Mouse (Mus musculus): ENCODE measurements around the gene Cltrn.

Cltrn gene

DNA sequence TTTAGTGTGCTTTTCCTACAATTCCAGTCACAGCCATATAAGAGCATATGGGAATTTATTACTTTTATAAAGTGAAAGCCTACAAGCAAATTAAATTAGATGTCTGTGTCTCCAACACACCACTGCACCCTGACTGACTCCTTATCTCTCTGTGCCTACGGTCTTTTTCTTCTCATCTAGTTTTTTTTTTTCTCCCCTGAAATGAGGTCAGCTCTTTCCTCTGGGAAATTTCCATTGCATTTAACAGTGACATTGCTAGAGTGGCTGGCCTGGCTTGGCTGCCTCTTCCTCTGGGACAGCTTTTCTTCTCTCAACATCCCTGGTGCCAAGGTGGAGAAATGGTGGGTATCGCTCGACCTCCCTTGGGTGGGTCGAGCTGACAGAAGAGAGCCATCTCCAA, at the start of gene Cltrn:
Cltrn (plus strand) TSS at position 249 of the 400 bp plus-strand sequence.
- DNase-seq (ENCODE audit: low spot score in 2 of 2) = no peak

DNA sequence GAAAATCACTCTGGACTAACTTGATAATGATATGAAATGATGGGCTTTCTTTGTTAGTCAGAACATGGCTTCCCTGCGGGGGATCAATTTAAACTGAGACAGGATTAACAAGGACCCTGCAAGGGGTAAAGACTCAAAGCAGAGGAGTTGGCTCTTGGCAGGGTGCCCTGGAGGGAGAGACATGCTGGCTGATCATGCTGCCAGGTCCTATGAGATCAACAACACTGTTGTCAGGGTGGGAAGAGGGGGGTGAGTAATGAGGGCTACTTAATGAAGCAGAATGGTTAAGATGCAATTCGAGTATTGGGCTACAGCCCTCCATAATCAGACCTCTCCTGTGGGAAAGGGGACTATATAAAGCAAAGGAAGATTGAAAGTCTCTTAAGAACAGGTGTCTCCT, 49.7 kb upstream of the Cltrn start:
- no peak for DNase-seq (ENCODE audit: low spot score in 2 of 2)

DNA sequence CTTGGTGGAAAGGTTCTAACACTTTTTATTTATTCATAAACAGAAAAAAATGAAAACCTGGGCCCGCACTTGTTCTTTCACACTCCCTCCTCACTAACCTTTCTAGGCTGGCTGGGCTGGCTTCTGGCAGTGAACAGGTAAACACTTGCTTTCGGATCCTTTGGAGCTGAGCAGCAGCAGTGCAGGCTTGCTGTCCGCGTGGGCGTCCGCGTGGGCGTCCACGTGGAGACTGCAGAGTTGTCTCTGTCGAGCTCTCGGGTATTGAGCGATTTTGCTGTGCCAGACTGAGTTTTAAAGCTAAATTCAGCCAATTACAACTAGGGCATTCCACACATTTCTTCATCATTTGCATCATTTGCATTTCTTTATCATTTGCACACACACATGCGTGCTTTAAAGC, 46.6 kb upstream of the Cltrn start:
- no peak for DNase-seq (ENCODE audit: low spot score in 2 of 2)

DNA sequence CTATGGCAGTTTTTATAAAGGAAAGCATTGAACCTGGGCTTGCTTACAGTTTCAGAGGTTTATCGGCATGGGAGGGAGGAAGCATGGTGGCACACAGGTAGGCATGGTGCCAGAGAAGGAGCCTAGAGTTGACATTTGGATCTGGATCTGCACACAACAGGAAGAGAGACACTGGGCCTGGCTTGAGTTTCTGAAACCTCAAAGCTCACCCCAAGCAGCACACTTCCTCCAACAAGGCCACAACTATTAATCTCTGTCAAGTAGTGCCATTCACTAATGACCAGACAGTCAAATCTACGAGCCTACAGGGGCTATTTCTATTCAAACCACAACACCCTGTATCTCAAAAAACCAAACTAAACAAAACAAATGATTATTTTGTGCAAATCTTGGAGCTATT, 41.9 kb upstream of the Cltrn start:
- no peak for DNase-seq (ENCODE audit: low spot score in 2 of 2)

DNA sequence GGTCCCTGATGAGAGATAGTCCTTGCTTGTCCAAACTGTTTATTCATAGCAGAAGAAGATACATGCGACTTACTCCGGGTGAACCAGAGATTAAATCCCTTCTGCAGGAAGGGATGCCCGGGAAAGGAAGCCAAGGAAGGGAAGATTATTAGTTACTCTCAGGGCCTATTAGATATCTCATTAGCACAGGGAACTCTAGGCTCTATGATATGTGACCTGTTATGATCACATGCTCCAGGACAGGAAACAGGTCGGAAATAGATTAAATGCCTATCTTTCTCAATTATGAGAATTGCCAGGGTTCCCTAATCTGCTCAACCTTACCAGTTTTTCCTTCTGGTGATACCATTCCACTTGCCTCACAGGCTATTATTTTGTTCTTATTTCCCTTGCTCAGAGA, 32.9 kb upstream of the Cltrn start:
- no peak for DNase-seq (ENCODE audit: low spot score in 2 of 2)

DNA sequence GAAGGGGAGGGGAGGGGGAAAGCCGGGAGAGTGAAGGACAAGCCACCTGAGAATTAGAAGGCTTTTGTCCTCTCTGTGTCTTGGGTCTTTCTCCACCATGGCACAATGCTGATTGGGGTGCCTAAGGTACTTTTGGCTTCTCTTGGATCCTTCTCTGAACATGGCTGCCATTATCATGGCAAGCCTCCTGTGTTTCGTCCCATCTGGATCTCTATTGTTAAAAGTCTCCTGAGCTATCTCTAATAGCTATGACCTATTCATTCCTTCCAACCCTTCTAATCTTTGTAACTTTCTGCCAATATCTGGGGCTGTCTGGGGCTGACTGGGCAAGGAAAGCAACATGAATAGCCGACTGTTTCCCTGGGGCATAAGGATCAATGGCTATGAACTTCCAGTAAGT, 30.1 kb upstream of the Cltrn start:
- no peak for DNase-seq (ENCODE audit: low spot score in 2 of 2)

DNA sequence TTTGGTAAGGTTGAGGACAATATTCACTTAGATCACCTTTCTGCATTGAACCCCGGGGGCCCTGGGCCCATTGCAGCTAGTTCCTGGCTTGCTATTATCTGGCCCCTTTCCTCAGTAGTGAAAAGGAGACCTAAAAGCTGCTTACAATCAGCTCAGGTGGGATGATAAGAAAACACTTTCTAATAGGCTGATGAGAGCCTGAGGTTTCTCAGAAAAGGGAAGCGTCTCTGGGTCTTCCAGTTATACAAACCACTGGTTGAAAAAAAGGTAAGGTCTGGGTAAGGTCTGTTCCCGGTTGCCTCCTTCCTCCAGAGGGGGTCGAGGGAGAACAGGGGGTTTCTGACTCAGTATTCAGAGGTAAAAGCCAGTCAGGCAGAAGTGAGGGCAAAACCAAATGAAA, 29.6 kb upstream of the Cltrn start:
- no peak for DNase-seq (ENCODE audit: low spot score in 2 of 2)

DNA sequence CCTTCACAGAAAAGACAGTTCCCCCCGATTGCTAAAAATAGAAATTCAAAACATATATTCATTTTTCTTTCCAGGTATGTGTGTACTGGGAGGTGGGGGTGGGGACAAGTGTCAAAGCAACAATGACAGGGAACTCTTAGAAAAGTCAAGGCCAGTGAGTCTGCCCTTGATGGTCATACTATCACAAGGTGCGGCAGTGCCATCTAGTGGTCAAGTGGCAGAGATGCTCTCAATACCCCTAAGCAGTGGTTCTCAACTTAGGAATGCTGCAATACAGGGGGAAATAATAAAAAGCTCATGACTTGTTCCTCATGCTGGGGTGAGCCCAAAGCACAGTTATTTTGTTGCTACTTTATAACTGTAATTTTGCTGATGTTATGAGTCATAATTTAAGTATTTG, 22.4 kb upstream of the Cltrn start:
- peak; percentile 13 to 56 for DNase-seq (ENCODE audit: low spot score in 2 of 2)

DNA sequence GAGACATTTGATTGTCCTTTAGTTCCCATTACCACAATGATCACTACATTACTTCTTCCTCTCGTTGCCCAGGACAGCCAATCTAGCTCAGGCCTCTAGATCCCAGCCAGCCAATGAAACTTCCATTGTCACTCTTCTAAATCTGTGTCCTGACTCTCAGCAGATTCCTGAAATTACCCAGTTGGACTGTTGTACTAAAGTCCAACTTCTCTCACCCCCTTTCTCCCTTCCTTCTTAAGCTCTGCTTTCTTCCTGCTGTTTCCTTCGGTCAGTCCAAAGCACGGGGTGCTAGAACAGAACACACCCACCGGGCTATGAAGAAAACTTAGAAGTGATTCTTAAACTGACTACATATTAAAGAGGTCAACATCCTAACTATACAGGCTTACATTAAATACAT, 19.7 kb upstream of the Cltrn start:
- DNase-seq (ENCODE audit: low spot score in 2 of 2) = no peak

DNA sequence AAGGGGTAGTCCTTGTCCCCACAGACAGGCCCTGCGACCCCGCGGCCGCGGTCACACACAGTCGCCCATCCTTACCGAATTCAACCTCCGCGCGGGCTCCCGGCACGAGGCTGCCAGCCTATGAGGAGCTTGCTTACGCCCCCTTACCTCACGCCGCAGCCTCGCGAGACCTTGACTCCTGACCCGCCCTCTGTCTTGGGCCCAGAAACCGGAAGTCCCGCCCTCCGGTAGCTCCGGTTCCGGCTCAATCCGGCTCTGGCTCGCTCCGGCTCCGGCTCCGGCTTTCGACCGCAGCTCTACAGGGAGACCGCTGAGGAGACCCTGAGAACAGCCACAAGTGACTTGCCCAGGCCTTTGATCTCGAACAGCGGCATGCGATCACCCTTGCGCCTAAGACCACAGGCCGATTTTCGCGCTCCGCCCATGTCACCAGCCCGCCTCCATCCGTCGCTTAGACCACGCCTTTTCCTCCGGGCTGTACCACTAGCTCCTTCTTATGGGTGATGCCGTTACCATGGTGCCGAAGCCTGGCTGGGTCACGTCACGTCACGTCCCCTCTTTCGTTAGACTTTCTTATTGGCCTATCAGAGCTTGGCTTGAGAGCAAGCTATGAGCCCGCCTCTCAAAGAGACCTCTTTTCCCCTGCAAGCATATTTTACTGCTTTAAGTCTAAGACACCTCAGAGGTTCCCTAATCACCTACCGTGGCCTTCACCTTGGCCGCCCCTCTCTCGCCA, 12.4 kb upstream of the Cltrn start, which contains the start of gene Siah1b:
Siah1b (minus strand) TSS at position 454 of the 736 bp plus-strand sequence.
- peak; percentile 80 to 86 for DNase-seq (ENCODE audit: low spot score in 2 of 2)

DNA sequence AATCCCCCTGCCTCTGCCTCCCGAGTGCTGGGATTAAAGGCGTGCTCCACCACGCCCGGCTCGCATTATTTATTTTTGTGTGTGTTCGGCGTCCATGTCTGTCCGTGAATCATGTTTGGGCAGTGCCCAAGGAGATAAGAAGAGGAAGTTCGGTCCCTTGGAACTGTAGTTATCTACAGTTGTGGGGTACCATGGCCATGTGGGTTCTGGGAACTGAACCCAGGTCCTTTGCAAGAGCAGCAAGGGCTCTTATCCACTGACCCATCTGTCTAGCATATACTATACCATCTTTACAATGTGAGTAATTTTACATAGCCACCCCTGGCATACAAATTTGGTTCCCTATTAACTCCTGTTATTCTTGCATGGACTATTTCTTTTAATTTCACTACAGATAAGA, 6.6 kb upstream of the Cltrn start:
- no peak for DNase-seq (ENCODE audit: low spot score in 2 of 2)

DNA sequence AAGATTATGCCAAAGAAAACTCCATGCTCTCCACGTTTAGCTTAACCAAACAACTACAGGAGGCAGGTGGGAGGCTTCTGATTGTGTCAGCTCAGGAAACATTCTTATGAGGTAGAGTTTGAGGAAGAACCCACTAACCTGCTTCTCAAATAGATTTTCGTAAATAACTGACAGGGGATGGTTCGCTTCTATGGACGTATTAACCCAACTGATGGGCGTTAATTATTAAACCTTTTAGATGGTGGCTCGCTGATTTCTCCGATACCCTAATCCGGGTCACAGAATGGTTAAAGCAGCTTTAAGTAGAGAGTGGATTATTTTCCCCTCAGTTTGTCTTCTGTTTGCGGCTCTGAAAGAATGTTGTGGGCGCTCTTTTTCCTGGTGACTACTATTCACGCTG, 1.3 kb downstream of the Cltrn start:
- DNase-seq (ENCODE audit: low spot score in 2 of 2) = no peak

DNA sequence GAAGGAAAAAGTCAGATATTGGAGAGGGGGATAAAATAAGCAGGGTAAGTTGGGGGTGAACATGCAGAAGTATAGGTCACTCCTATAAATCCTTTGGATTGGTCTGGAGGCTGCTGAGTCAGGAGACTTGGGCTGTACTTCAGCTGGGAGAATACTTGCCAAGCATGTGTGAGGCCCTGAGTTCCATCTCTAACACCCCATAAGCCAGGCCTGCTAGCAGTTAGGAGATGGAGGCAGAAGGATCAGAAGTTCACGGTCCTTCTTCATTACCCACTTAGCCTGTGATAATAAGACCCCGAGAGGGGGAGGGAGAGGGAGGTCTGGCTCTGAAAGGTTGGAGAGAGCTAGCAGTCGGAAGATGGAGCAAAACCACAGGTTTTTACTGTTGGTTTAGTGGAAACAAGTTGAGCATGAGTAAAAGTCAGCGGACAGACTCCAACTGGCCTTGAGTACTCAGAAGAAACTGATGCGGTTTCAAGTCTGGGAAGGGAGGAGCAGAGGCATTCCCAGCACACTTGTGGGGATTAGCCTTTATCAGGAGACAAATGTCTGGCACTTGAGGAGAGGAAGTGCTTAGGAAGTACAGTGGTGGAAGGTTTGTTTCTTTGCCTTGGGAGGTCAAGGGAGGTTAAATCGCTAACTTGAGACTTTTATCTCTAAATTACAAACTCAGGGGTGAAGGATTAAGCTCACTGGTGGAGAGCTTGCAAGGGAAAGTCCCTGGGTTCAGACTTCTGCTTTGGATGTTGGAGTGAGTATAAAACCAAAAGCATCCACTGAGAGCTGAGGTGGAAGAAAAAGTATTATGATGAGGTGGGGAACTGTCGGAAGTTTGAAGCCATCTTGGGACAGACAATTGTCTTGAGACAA, 3.9 kb downstream of the Cltrn start:
- DNase-seq (ENCODE audit: low spot score in 2 of 2) = no peak

DNA sequence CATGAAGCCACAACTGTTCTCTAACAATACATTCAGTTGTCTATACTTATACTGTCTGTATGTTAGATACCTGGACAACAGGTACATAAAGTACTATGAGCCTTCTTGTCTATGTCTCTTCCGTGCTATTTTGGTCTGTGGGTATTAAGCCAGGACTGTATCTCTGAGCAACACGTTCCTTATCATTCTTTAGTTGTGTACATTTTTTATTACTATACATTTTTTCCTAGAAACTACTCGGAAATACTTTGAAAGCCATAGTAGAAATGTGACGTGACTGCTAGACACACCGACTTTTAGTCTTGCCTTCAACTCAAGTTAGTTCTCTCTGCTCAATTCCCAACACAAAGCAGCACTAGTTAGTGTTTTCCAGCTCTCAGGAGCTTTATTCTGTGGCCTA, 4.8 kb downstream of the Cltrn start:
- no peak for DNase-seq (ENCODE audit: low spot score in 2 of 2)

DNA sequence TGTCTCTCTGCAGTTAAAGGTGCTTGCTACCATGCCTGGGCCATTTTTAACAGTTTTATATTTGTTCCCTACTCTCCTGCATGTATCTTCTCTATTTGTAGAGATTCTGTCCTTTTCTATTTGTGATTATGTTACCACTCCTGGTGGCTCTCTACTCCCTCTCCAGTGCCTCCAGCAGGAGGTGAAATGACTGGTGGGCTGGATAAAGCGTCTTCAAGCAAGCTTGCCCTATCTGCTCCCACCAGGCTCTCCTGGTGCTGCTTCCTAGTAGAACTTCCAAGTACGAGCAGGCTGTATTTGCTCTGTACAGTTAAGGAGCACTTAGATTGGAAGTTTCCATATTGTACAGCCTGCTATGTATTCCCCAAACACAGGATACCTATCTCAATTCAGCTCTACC, 7.2 kb downstream of the Cltrn start:
- DNase-seq (ENCODE audit: low spot score in 2 of 2) = no peak

DNA sequence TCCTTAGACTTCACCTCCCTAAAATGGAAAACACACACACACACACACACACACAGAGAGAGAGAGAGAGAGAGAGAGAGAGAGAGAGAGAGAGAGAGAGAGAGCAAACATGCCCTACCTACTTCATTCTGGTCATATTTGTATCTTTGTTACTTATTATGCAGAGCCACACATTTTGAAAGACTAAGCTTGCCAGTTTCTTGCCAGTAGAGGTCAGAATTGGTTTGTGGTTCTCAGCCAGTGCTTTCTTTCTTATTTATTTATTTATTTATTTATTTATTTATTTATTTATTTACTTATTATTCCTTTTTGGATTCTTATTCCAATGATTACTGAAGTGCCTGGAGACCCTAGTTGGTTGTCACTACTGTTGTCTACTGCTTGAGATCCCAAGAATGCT, 12.9 kb downstream of the Cltrn start:
- no peak for DNase-seq (ENCODE audit: low spot score in 2 of 2)

DNA sequence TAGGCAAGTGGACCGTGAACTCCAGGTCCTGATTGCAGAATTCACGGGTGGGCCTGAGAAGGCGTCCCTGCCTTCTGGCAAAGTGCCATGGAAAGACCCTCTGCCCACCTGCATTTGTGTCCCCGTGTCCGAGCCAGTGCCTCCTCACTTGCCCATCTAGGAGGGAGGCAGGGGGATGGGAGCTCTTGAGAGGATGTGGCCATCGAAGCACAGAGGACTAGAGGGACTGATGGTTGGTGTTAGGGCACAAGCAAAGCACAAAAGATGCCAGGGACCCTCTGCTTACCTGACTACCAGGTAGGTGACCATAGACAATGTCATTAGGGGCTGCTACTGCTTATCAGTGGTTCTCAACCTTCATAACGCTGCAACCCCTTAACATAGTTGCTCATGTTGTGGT, 13.6 kb downstream of the Cltrn start:
- no peak for DNase-seq (ENCODE audit: low spot score in 2 of 2)

DNA sequence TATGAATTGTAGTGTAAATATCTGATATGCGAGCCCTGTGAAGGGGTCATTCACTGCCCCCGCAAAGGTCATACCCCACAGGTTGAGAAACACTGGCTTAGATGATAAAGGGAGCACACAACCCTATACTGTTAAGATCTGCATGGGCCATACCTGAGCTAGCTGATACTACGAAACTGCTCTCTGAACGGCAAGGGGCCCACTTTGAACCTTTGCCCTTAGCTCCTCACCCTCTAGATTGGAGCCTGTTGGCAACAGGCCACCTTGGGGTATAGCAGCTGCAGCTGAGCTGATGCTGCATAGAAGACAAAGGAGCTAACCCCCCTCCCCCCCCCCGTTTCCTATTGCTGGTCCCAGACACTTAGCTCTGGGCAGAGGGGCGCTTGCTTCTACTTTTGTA, 14.0 kb downstream of the Cltrn start:
- DNase-seq (ENCODE audit: low spot score in 2 of 2) = no peak

DNA sequence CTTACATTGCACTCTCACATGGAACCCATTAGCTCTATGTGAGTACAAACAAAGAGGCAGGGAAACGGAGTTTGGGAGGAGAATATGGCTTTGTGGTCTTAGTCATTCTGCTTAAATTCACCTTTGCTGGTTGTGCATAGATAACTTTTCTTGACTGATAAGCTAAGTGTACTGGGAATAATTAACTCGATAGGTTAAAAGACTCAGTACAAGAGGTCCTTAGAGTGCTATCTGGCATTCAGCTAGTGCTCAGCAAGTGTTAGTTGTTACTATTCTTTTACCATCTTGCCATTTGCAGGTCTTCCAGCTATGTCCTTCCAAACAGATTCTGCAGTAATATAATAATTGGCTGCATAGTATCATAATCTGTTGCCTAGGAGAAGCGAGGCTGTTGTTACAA, 22.5 kb downstream of the Cltrn start:
- no peak for DNase-seq (ENCODE audit: low spot score in 2 of 2)

DNA sequence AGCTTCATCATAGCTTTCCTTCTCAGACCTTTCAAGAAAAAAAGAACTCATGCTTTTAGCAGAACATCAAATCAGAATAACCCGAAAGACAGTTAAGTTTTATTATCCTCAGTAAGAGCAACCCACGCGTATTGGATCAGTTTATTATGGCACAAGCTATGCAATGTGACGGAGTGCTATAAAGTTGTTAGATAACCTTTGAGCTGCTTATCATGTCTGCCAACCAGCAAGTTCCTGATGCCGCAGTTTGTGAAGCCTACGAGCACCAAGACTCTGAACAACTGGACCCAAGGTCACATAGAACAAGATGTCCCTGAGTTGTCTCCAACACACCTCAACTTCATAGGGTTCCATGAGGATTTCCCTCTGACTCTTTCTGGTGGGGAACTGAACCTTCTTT, 25.1 kb downstream of the Cltrn start:
- no peak for DNase-seq (ENCODE audit: low spot score in 2 of 2)

DNA sequence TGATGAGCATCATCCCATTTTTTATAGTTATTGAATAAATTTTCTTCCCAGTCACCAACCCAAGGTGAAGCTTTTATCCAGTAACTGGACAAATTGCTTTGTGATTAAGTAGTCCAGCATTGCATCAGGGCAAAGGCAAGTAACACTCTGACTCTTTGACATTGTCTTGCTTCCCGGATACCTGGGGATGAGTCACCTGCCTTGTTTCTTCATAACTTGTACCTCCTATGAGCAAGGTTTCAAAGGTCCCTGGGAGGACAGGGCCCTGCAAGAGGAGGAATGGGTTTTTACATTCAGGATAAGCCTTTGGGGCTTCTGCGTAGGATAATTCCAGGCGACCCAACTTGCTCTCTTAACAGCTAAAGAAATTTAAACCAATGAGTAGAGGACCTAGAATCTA, 35.3 kb downstream of the Cltrn start:
- no peak for DNase-seq (ENCODE audit: low spot score in 2 of 2)

DNA sequence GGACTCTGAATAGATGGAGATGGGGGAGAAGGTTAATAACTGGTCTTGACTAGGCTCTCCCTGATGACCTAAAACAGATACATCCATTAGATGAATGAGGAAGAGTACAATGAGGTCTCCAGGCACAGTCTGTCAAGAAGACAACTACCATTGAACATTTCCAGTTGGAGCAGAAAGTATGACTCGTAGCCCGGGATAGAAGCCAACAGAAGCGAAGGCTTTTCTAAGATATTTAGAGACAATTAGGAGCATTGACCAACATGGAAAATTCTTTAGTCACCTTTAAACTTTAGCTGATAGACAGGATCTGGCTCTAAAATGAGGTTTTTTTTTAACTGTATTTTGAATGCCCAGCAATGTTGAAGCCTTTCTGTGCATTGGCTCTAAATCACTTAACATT, 44.9 kb downstream of the Cltrn start:
- DNase-seq (ENCODE audit: low spot score in 2 of 2) = no peak

DNA sequence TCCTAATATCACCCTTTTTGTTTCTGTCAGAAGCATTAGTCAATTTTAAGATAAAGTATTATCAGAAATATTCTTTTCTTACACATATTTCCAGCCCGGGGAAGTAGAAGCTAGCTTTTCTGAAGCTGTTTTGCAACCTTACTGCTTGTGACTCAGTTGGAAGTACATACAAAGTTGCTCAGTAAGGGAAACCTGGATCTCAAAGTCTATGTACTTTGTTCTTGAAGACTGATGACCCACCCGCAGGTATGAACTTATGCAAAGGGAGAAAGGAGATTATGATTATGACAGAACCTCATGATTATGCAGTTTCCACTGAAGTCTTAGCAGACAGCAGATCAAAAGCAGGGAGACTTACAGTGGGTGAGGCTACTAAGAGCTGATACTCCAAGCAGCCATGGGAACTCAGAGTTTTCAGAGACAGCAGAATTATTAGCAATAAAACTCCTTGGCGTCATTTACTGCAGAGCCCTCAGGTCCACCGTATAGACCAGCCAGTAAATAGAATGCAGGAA, 46.7 kb downstream of the Cltrn start:
- DNase-seq (ENCODE audit: low spot score in 2 of 2) = no peak
